Mouse (Mus musculus) embryonic facial prominence, embryonic 12.5 days (tissue): ENCODE measurements around the gene Olfr639. TPM values are rescaled to one million over a fixed set of nuclear protein-coding genes. Genes with fewer than 3 reads are reported as not detected.
"Not testable (repeated sequence)": the region's sequence is repeated elsewhere in the genome, so short reads cannot be mapped to it uniquely, and the experiment has no call there.

Source experiments
- ATAC-seq: fragments of 200-750 bp; cut with Nextera tagmentation; 2 replicates; pipeline ENCODE4 v1.8.0; 2017; ENCODE audit not compliant: insufficient number of reproducible peaks, insufficient read depth, low FRiP score, low TSS enrichment
- H3K27ac ChIP-seq: fragments of 300-500 bp; sonication (generic); 2 replicates; pipeline ENCODE4 v1.5.1; 2016; ENCODE audit warnings: mild to moderate bottlenecking
- H3K27me3 ChIP-seq: fragments of 300-500 bp; sonication (generic); 2 replicates; pipeline ENCODE4 v1.6.1; 2016; ENCODE audit warnings: mild to moderate bottlenecking, moderate library complexity
- H3K36me3 ChIP-seq: fragments of 300-500 bp; sonication (generic); 2 replicates; pipeline ENCODE4 v1.6.1; 2016; ENCODE audit warnings: mild to moderate bottlenecking
- H3K4me1 ChIP-seq: fragments of 300-500 bp; sonication (generic); 2 replicates; pipeline ENCODE4 v1.6.1; 2016
- H3K4me2 ChIP-seq: fragments of 300-500 bp; sonication (generic); replicated peaks from 2 replicates; pipeline ENCODE4 v1.6.1; 2016; ENCODE audit warnings: mild to moderate bottlenecking, moderate library complexity
- H3K4me3 ChIP-seq: fragments of 300-500 bp; sonication (generic); 2 replicates; pipeline ENCODE4 v1.5.1; 2016; ENCODE audit warnings: mild to moderate bottlenecking
- H3K9ac ChIP-seq: fragments of 300-500 bp; sonication (generic); 2 replicates; pipeline ENCODE4 v1.6.1; 2016; ENCODE audit warnings: mild to moderate bottlenecking, moderate library complexity
- H3K9me3 ChIP-seq: fragments of 300-500 bp; sonication (generic); 2 replicates; pipeline ENCODE4 v1.6.1; 2016; ENCODE audit warnings: mild to moderate bottlenecking, moderate library complexity
- WGBS: fragments of 180-500 bp; shearing (Covaris S2); methylation state at CpG from one replicate; pipeline ENCODE4 v1.1.7; 2016; 5-methylcytosine and 5-hydroxymethylcytosine counted together
- polyA plus RNA-seq: library from polyadenylated mRNA; unstranded; fragments of >200 nt; fragmentation: Nextera tagmentation; extraction: Ambion mirVana; gene quantifications from 2 replicates; pipeline ENCODE4 v1.2.1, GENCODE M21; 2016

Gene Olfr639
- polyA plus RNA-seq, 1 experiment from 2014 or later, result not detected

GRCm38 (mm10) chr7:103971782-103972181 lies 45.3 kb downstream of the Olfr639 start:
- no peaks in the 10 kb centered on the region for H3K36me3 ChIP-seq
- WGBS, result 59% methylated on average over 1 of the region's 1 CpGs
- ATAC-seq, result no peak
- H3K27ac ChIP-seq, result no peak overlapping the region
- no peak overlapping the region for H3K4me2 ChIP-seq
- H3K4me3 ChIP-seq, result no peak overlapping the region
- H3K9me3 ChIP-seq, result no peaks in the 10 kb centered on the region
- no peaks in the 10 kb centered on the region for H3K27me3 ChIP-seq
- H3K9ac ChIP-seq, result no peak overlapping the region
- H3K4me1 ChIP-seq, result no peaks in the 10 kb centered on the region

GRCm38 (mm10) chr7:103970852-103971251 lies 46.3 kb downstream of the Olfr639 start, which contains the start of gene Olfr635:
TSS of gene Olfr635 (plus strand) at chr7:103971152.
- Histone ChIP-seq H3K27ac (no peak within 1 kb of the TSS), H3K9me3 (no peaks in the 10 kb centered on the region), H3K27me3 (no peaks in the 10 kb centered on the region), H3K4me2 (no peak within 1 kb of the TSS), H3K9ac (no peak within 1 kb of the TSS), H3K36me3 (no peaks in the 10 kb centered on the region), H3K4me1 (no peaks in the 10 kb centered on the region), H3K4me3 (no peak within 1 kb of the TSS)
- no peak for ATAC-seq
- WGBS, result 77% methylated on average over 1 of the region's 1 CpGs

- ATAC-seq, H3K36me3 ChIP-seq, H3K4me2 ChIP-seq, H3K27ac ChIP-seq, H3K9ac ChIP-seq, H3K9me3 ChIP-seq, H3K4me1 ChIP-seq, H3K27me3 ChIP-seq, H3K4me3 ChIP-seq: not testable (repeated sequence)
- WGBS, result 93% methylated on average over 22 of the region's 22 CpGs
Measured at GRCm38 (mm10) chr7:103966873-103967272, 50.2 kb downstream of the Olfr639 start.

Other genes starting within 250 kb of the Olfr639 start
- not detected in 2 replicates for gene Olfr69, start 245.7 kb downstream of the Olfr639 start, polyA plus RNA-seq
- gene Olfr68, start 237.6 kb downstream of the Olfr639 start, polyA plus RNA-seq, result not detected in 2 replicates
- gene Olfr67, start 225.5 kb downstream of the Olfr639 start, polyA plus RNA-seq, result not detected in 2 replicates
- gene Hbb-bt, start 203.3 kb downstream of the Olfr639 start, polyA plus RNA-seq, result 883 and 936 TPM in 2 replicates
- 706 and 771 TPM in 2 replicates for gene Hbb-bs, start 189.2 kb downstream of the Olfr639 start, polyA plus RNA-seq
- 0.32 TPM in 1 of 2 replicates, not detected in the other for gene Hbb-bh2, start 176.8 kb downstream of the Olfr639 start, polyA plus RNA-seq
- 537 and 696 TPM in 2 replicates for gene Hbb-bh1, start 174.1 kb downstream of the Olfr639 start, polyA plus RNA-seq
- gene Hbb-y, start 164.1 kb downstream of the Olfr639 start, polyA plus RNA-seq, result 8,998 and 9,810 TPM in 2 replicates
- gene Olfr66, start 131.1 kb downstream of the Olfr639 start, polyA plus RNA-seq, result not detected in 2 replicates
- not detected in 2 replicates for gene Olfr64, start 122.8 kb downstream of the Olfr639 start, polyA plus RNA-seq
- gene Olfr65, start 113.8 kb downstream of the Olfr639 start, polyA plus RNA-seq, result not detected in 2 replicates
- not detected in 2 replicates for gene Olfr631, start 88.5 kb downstream of the Olfr639 start, polyA plus RNA-seq
- gene Olfr632, start 83.0 kb downstream of the Olfr639 start, polyA plus RNA-seq, result 0.06 TPM in 1 of 2 replicates, not detected in the other
- not detected in 2 replicates for gene Olfr633, start 72.9 kb downstream of the Olfr639 start, polyA plus RNA-seq
- not detected in 2 replicates for gene Olfr635, start 46.2 kb downstream of the Olfr639 start, polyA plus RNA-seq
- gene Olfr638, start 18.6 kb downstream of the Olfr639 start, polyA plus RNA-seq, result not detected in 2 replicates
- gene Olfr640, start 8.3 kb upstream of the Olfr639 start, polyA plus RNA-seq, result not detected in 2 replicates
- gene Olfr641, start 18.1 kb upstream of the Olfr639 start, polyA plus RNA-seq, result not detected in 2 replicates
- not detected in 2 replicates for gene Olfr642, start 35.4 kb upstream of the Olfr639 start, polyA plus RNA-seq
- not detected in 2 replicates for gene 4930516K23Rik, start 44.1 kb upstream of the Olfr639 start, polyA plus RNA-seq
- not detected in 2 replicates for gene Olfr644, start 54.6 kb upstream of the Olfr639 start, polyA plus RNA-seq
- not detected in 2 replicates for gene Olfr645, start 68.2 kb upstream of the Olfr639 start, polyA plus RNA-seq
- not detected in 2 replicates for gene Olfr646, start 87.6 kb upstream of the Olfr639 start, polyA plus RNA-seq
- gene Ubqln5, start 112.5 kb upstream of the Olfr639 start, polyA plus RNA-seq, result not detected in 2 replicates
- gene Olfr643, start 120.1 kb upstream of the Olfr639 start, polyA plus RNA-seq, result not detected in 2 replicates
- gene Ubqln3, start 126.0 kb upstream of the Olfr639 start, polyA plus RNA-seq, result not detected in 2 replicates
- gene Ubqlnl, start 133.3 kb upstream of the Olfr639 start, polyA plus RNA-seq, result not detected in 2 replicates
- gene Olfm5, start 147.5 kb upstream of the Olfr639 start, polyA plus RNA-seq, result 0.33 and 0.45 TPM in 2 replicates
- 0.24 and 0.37 TPM in 2 replicates for gene Olfr648, start 166.1 kb upstream of the Olfr639 start, polyA plus RNA-seq
- gene Olfr649, start 178.7 kb upstream of the Olfr639 start, polyA plus RNA-seq, result not detected in 2 replicates
- gene Trim6, start 201.5 kb upstream of the Olfr639 start, polyA plus RNA-seq, result 1.9 and 2.2 TPM in 2 replicates
- 1.6 and 2.0 TPM in 2 replicates for gene Trim34a, start 227.2 kb upstream of the Olfr639 start, polyA plus RNA-seq